Mouse (Mus musculus) heart, embryonic 15.5 days (tissue): Measurements from ENCODE around the gene Inppl1. TPM values are rescaled to one million over a fixed set of nuclear protein-coding genes. Genes with fewer than 3 reads are reported as not detected.
A peak's percentile ranks its signal among the peaks of the same experiment; 100 is the strongest.

ENCODE experiments used
- ATAC-seq: fragments of 200-750 bp; cut with Nextera tagmentation; replicated peaks from 2 replicates; pipeline ENCODE4 v1.8.0; 2017; ENCODE audit warnings: low read depth, moderate TSS enrichment; ENCODE audit not compliant: insufficient number of reproducible peaks, insufficient read depth, low FRiP score
- H3K27ac ChIP-seq: fragments of 300-500 bp; sonication (generic); 2 replicates; pipeline ENCODE4 v1.5.1; 2015; ENCODE audit warnings: mild to moderate bottlenecking, inconsistent platforms
- H3K27me3 ChIP-seq: fragments of 300-500 bp; sonication (generic); 2 replicates; pipeline ENCODE4 v1.6.1; 2015; ENCODE audit warnings: inconsistent platforms
- H3K36me3 ChIP-seq: fragments of 300-500 bp; sonication (generic); 2 replicates; pipeline ENCODE4 v1.6.1; 2015; ENCODE audit warnings: mild to moderate bottlenecking, inconsistent platforms
- H3K4me1 ChIP-seq: fragments of 300-500 bp; sonication (generic); replicated peaks from 2 replicates; pipeline ENCODE4 v1.6.1; 2015; ENCODE audit warnings: inconsistent platforms
- H3K4me2 ChIP-seq: fragments of 300-500 bp; sonication (generic); 2 replicates; pipeline ENCODE4 v1.6.1; 2015; ENCODE audit warnings: inconsistent platforms, mild to moderate bottlenecking, moderate library complexity
- H3K4me3 ChIP-seq: fragments of 300-500 bp; sonication (generic); 2 replicates; pipeline ENCODE4 v1.5.1; 2015; ENCODE audit warnings: mild to moderate bottlenecking, inconsistent platforms
- H3K9ac ChIP-seq: fragments of 300-500 bp; sonication (generic); 2 replicates; pipeline ENCODE4 v1.6.1; 2015; ENCODE audit warnings: mild to moderate bottlenecking, inconsistent platforms
- H3K9me3 ChIP-seq: fragments of 300-500 bp; sonication (generic); replicated peaks from 2 replicates; pipeline ENCODE4 v1.6.1; 2016; ENCODE audit warnings: inconsistent platforms
- WGBS: fragments of 180-500 bp; shearing (Covaris S2); methylation state at CpG from one replicate; pipeline ENCODE4 v1.1.7; 2015; ENCODE audit warnings: mixed read lengths; 5-methylcytosine and 5-hydroxymethylcytosine counted together
- polyA plus RNA-seq: library from polyadenylated mRNA; unstranded; fragments of >200 nt; fragmentation: Nextera tagmentation; extraction: Ambion mirVana; gene quantifications from 2 replicates; pipeline ENCODE4 v1.2.1, GENCODE M21; 2015

Gene Inppl1
- polyA plus RNA-seq, 1 experiment from 2014 or later: 52.7 TPM

DNA sequence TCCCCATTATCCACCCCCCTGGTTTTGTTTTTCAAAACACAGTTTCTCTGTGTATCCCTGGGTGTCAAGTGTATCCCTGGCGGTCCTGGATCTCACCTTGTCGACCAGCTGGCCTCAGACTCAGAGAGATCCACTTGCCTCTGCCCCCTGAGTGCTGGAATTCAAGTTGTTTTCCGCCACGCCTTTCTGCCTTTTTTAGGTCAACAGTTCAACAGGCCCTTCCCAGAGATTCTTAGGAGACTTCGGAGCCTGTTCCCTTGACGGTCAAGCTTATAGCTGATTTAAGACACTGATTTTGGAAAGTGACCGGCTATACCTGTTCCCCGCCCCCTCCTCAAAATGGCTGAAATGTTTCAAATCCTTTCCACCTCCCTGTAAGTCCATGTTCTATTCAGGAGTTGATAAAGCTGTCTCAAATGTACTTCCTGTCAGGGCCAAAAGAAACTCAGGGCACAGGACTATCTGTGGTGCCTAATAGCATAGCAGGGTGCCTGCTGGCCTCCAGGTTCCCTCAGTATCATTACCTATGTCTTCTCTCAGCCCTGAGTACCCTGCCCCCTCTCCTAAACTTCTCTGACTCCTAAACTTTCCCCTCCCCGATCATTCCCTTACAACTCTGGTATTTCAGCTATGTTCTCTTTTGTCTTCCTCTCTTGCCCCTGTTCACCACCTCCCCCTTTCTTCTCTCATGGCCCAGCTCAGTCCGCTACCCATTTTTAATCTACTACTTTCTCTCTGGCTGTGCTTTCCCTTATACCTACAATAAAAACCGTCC lies 28.6 kb upstream of the Inppl1 start:
- Histone ChIP-seq H3K9me3 (no peaks in the 10 kb centered on the region), H3K4me2 (no peak overlapping the region), H3K27ac (no peak overlapping the region), H3K36me3 (no peaks in the 10 kb centered on the region), H3K4me3 (no peak overlapping the region), H3K27me3 (no peaks in the 10 kb centered on the region), H3K9ac (no peak overlapping the region), H3K4me1 (peaks cover 19% of the 10 kb centered on the region)
- WGBS: 76% methylated on average over 11 of the region's 11 CpGs
- no peak for ATAC-seq

DNA sequence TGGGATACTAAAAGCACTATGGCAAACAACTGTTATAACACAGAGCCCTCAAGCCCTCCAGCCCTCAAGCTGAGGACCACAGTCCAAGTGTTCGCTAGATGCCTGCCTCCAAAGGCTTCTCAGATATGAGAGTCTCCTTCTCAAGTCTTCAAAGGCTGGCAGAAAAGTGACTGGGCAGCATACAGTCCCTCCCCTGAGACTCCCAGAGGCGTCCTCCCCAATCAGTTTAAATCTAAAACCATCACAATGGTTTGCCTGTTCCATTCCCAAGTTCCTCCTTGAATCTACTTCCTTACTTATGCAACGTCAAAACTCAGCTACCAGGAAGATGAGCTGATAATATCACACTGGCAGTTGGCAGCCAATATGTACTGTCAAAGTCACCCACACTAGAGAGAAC lies 25.4 kb upstream of the Inppl1 start, which contains the start of gene Anapc15:
Gene Anapc15 (plus strand): TSS at position 301 of the 400 bp plus-strand sequence.
- Histone ChIP-seq H3K27me3 (no peaks in the 10 kb centered on the region), H3K27ac (no peak within 1 kb of the TSS), H3K4me3 (no peak within 1 kb of the TSS), H3K4me1 (peaks cover 5% of the 10 kb centered on the region), H3K36me3 (no peaks in the 10 kb centered on the region), H3K9ac (no peak within 1 kb of the TSS), H3K9me3 (no peaks in the 10 kb centered on the region), H3K4me2 (no peak within 1 kb of the TSS)
- WGBS: 55% methylated on average over 3 of the region's 3 CpGs
- no peak for ATAC-seq

DNA sequence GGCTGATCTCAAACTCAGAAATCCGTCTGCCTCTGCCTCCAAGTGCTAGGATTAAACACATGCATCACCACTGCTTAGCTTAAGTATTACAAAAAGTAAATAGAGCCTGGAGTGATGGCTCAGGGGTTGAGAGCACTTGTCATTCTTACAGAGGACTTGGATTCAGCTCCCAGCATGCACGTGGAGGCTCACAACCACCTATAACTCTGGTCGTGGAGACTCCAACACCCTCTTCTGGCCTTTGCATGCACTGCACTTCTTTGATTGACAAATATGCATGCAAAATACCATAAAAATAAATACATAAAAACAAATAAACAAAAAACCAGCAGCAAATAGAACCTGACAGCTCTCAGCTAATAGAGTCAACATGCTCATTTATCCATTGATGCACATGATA lies 24.3 kb upstream of the Inppl1 start:
- no peaks in the 10 kb centered on the region for H3K27me3 ChIP-seq
- no peaks in the 10 kb centered on the region for H3K4me1 ChIP-seq
- no peaks in the 10 kb centered on the region for H3K9me3 ChIP-seq
- H3K9ac ChIP-seq: no peak overlapping the region
- no peak overlapping the region for H3K27ac ChIP-seq
- H3K4me3 ChIP-seq: no peak overlapping the region
- no peak for ATAC-seq
- 66% methylated on average over 3 of the region's 3 CpGs for WGBS
- no peaks in the 10 kb centered on the region for H3K36me3 ChIP-seq
- no peak overlapping the region for H3K4me2 ChIP-seq

DNA sequence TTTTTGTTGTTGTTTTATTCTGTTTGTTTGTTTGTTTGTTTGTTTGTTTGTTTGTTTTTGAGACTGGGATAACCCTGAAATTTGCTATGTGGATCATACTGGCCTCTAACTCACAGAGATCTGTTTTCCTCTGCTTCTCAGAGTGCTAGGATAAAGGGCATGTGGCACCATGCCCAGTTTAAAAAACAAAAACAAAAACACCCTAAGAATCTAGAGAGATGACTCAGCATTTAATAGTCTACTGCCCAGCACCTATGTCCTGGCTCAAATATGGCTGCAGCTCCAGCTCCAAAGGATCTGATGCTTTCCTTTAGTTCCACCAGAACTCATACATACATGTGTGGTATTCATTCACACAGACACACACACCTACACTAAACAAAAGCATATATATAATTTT lies 22.9 kb upstream of the Inppl1 start:
- Histone ChIP-seq H3K27me3 (no peaks in the 10 kb centered on the region), H3K4me1 (no peaks in the 10 kb centered on the region), H3K36me3 (no peaks in the 10 kb centered on the region), H3K9me3 (no peaks in the 10 kb centered on the region), H3K27ac (no peak overlapping the region), H3K4me2 (no peak overlapping the region), H3K4me3 (no peak overlapping the region), H3K9ac (no peak overlapping the region)
- no peak for ATAC-seq

DNA sequence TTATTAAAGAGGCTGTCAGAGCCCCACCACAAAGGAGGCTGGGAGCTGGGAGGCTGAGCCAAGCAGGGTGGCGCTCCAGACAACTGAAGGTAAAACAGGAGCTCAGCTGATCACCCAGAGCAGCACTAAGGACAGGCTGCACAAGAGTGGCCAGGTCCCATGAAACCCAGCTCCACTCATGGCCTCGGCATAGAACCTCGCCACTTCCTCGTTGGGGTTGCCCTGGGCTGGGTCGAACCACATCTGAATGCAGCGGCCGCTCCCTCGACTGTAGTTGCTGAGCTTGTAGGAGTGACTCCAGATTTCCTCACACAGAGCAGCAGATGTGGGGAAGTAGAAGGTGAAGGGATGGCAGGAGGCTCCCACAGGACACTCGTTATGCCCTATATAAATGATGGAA lies 20.3 kb upstream of the Inppl1 start:
- Histone ChIP-seq H3K9ac (no peak overlapping the region), H3K9me3 (no peaks in the 10 kb centered on the region), H3K27ac (no peak overlapping the region), H3K4me3 (no peak overlapping the region), H3K36me3 (no peaks in the 10 kb centered on the region), H3K4me2 (no peak overlapping the region), H3K4me1 (no peaks in the 10 kb centered on the region), H3K27me3 (no peaks in the 10 kb centered on the region)
- ATAC-seq: no peak
- 73% methylated on average over 9 of the region's 9 CpGs for WGBS

DNA sequence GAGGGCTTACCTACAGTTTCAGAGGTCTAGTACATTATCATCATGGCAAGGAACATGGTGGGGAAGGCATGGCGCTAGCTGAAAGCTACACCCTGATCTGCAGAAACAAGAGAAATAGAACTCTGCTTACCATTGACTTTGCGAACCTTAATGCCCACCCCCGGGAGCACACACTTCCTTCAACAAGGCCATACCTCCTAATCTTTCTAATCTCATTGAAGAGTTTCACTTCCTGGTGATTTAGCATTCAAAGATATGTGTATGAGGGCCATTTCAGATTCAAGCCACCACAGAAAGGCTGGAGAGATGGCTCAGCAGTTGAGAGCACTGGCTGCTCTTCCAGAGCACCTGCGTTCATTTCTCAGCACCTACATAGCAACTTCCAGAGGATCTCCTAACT lies 19.1 kb upstream of the Inppl1 start, which contains the start of gene Folr2:
Gene Folr2 (minus strand): TSS at position 101 of the 400 bp plus-strand sequence.
- no peaks in the 10 kb centered on the region for H3K4me1 ChIP-seq
- no peak within 1 kb of the TSS for H3K4me3 ChIP-seq
- H3K9me3 ChIP-seq: no peaks in the 10 kb centered on the region
- no peaks in the 10 kb centered on the region for H3K27me3 ChIP-seq
- H3K9ac ChIP-seq: no peak within 1 kb of the TSS
- WGBS: 86% methylated on average over 4 of the region's 4 CpGs
- no peak within 1 kb of the TSS for H3K4me2 ChIP-seq
- H3K27ac ChIP-seq: no peak within 1 kb of the TSS
- no peaks in the 10 kb centered on the region for H3K36me3 ChIP-seq
- no peak for ATAC-seq

DNA sequence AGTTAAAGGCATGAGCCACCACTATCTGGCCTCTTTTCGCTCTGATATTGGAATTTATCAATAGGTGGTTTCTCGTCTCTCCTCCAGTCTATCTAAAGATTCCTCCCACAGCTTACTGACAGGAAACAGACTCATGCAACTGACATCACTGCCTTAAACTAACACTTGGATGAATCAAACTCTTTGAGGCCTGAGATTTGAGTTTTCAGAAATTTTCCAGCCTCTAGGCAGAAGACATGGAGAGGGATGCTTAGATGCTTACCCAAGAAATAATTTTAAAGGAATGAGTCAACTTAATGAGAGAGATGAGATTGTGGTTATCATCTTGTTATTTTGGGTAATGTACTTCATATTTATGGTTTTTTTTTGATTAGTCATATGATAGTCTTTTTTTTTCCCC lies 15.8 kb upstream of the Inppl1 start:
- no peak overlapping the region for H3K27ac ChIP-seq
- no peaks in the 10 kb centered on the region for H3K4me1 ChIP-seq
- H3K9me3 ChIP-seq: no peaks in the 10 kb centered on the region
- no peaks in the 10 kb centered on the region for H3K27me3 ChIP-seq
- H3K9ac ChIP-seq: no peak overlapping the region
- no peak overlapping the region for H3K4me3 ChIP-seq
- 55% methylated on average over 2 of the region's 2 CpGs for WGBS
- no peak for ATAC-seq
- no peaks in the 10 kb centered on the region for H3K36me3 ChIP-seq
- no peak overlapping the region for H3K4me2 ChIP-seq

DNA sequence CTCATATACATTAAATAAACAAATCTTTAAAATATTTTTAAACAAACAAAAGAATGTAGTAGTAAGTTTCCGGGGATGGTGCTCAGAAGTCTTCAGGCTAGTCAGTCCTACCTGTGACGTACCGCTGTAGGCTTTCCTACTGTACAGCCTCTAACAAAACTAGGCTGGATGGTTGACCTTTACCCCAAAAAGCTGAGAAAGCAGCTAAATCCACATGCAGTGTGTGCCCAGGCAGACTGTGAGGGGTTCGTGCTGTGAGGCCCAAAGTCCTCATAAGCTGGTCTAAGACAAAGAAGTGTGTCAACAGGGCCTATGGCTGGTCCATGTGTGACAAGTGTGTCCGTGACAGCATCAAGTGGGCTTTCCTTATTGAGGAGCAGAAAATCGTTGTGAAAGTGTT lies 14.8 kb upstream of the Inppl1 start:
- H3K4me3 ChIP-seq: no peak overlapping the region
- ATAC-seq: no peak
- WGBS: 79% methylated on average over 6 of the region's 6 CpGs
- H3K36me3 ChIP-seq: no peaks in the 10 kb centered on the region
- H3K27me3 ChIP-seq: no peaks in the 10 kb centered on the region
- H3K27ac ChIP-seq: no peak overlapping the region
- H3K4me1 ChIP-seq: no peaks in the 10 kb centered on the region
- H3K4me2 ChIP-seq: no peak overlapping the region
- no peak overlapping the region for H3K9ac ChIP-seq
- H3K9me3 ChIP-seq: no peaks in the 10 kb centered on the region

DNA sequence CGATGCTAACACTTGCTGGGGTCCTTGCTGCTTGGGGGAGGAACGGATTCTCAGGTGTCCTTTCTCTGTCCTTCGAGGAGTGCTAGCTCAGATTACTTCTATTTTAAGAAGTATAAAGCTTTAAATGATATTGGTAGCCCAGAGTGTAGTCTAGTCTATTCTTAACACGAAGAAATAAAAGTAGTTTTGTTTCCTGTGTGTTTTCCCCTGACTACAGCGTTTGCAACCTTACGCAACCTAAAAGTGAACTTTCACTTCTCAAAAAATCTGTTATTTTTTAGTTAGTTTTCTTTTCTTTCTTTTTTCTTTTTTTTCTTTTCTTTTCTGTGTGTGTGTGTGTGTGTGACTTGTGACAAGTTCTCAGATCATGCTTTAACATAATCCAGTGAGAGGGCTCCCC lies 13.7 kb upstream of the Inppl1 start:
- Histone ChIP-seq H3K4me2 (no peak overlapping the region), H3K36me3 (no peaks in the 10 kb centered on the region), H3K4me3 (no peak overlapping the region), H3K9me3 (no peaks in the 10 kb centered on the region), H3K4me1 (no peaks in the 10 kb centered on the region), H3K27me3 (no peaks in the 10 kb centered on the region), H3K9ac (no peak overlapping the region), H3K27ac (no peak overlapping the region)
- no peak for ATAC-seq
- 73% methylated on average over 6 of the region's 6 CpGs for WGBS

DNA sequence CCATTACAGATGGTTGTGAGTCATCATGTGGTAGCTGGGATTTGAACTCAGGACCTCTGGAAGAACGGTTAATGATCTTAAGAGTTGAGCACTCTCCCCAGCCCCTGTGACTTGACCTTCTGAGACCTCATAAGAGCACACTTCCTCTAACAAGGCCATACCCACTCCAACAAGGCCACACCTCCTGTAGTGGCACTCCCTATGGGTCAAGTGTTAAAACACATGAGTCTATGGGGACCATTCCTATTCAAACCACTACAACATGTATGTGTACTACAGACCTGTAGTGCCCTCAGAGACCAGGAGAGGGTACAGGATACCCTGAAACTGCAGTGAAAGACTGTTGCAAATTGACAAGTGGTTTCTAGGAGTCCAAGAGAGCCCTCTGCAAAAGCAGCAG lies 9.9 kb upstream of the Inppl1 start:
- Histone ChIP-seq H3K9ac (no peak overlapping the region), H3K4me3 (no peak overlapping the region), H3K27ac (no peak overlapping the region), H3K27me3 (no peaks in the 10 kb centered on the region), H3K4me2 (no peak overlapping the region), H3K36me3 (no peaks in the 10 kb centered on the region), H3K4me1 (no peaks in the 10 kb centered on the region), H3K9me3 (no peaks in the 10 kb centered on the region)
- ATAC-seq: no peak
- 91% methylated on average over 1 of the region's 1 CpGs for WGBS

DNA sequence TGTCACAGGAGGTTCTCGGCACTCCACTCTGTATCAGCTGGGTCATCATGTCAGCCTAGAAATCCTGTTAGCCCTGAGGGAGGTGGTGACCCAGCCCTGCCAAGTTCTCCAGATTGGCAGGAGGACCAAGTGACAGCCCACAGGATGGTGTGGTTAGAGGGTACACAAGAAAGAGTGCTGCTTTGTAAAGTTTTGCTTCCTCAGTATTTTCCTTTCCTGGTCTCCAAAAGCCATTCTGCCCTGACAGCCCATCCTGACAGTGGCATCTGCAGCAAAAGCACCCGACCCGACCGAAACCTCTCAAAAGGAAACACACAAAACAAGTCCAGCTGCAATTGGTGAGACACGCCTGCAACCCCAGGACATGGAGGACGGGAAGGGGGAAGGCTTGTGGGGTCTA lies 6.2 kb upstream of the Inppl1 start:
- no peaks in the 10 kb centered on the region for H3K36me3 ChIP-seq
- H3K4me3 ChIP-seq: no peak overlapping the region
- H3K9ac ChIP-seq: no peak overlapping the region
- H3K27ac ChIP-seq: no peak overlapping the region
- 60% methylated on average over 6 of the region's 6 CpGs for WGBS
- H3K9me3 ChIP-seq: no peaks in the 10 kb centered on the region
- no peak overlapping the region for H3K4me2 ChIP-seq
- ATAC-seq: no peak
- no peaks in the 10 kb centered on the region for H3K4me1 ChIP-seq
- no peaks in the 10 kb centered on the region for H3K27me3 ChIP-seq

DNA sequence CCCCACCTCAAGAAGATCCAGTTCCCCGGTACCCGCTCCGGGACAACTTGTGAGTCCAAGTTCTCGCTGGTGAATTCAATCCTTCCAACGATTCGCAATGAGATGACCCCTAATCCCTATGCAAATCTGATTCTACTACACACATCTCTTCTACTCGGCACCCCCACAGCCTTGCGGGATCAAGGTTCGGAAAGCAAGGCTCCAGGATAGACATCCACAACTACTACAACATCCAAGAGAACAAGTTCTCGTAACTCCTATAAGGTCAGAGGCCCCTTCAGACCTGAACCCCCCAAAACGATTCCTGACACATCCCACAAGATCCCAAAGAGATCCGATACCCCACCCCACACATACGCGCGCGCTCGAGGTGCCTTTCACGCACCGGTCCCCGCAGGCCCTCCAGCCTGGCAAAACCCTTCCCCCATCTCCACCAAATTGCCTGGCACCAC lies 849 bp downstream of the Inppl1 start:
- Histone ChIP-seq H3K4me3 (peak overlapping the region; percentile 80), H3K27ac (peak overlapping the region; percentile 99), H3K9ac (peak overlapping the region; percentile 90), H3K9me3 (no peaks in the 10 kb centered on the region), H3K4me2 (peak overlapping the region; percentile 75), H3K36me3 (peaks cover 12% of the 10 kb centered on the region), H3K4me1 (peaks cover 35% of the 10 kb centered on the region), H3K27me3 (no peaks in the 10 kb centered on the region)
- WGBS: 1% methylated on average over 20 of the region's 20 CpGs
- ATAC-seq: peak; percentile 1; the same call in 1 of the 2 replicates
